Mouse (Mus musculus): ENCODE data around the gene Efcab6.

GRCm38 (mm10) chr15:83924656-83925055, 140.5 kb downstream of the Efcab6 start:
- no peak for TF ChIP-seq POLR2A (IDR thresholded peaks at IDR 0.05; ENCODE audit: borderline replicate concordance, extremely low read depth, insufficient read depth, insufficient read length, poor library complexity, severe bottlenecking)
- no peak for TF ChIP-seq CTCF (IDR thresholded peaks at IDR 0.05; ENCODE audit: borderline replicate concordance, extremely low read depth, insufficient read depth, insufficient read length)

Measured in brain, embryonic 14.5 days (tissue).